Mouse (Mus musculus) liver, embryonic 14.5 days (tissue): ENCODE measurements around the gene Spon1.

Experiments
- CTCF ChIP-seq: IDR thresholded peaks from 2 replicates; pipeline ENCODE4 v1.5.1; 2016; ENCODE audit warnings: antibody characterized with exemption, low read depth, control low read depth
- EP300 ChIP-seq: IDR thresholded peaks from 2 replicates; pipeline ENCODE4 v1.6.1; 2016; ENCODE audit warnings: antibody characterized with exemption, low read depth

GRCm38 (mm10) chr7:113972536-113972935 lies 206.7 kb downstream of the Spon1 start:
- no peak for TF ChIP-seq CTCF
- no peak for TF ChIP-seq EP300
